Mouse (Mus musculus) spleen, postnatal 36 days (tissue): ENCODE results near the gene Zfp446.

Experiments
- DNase-seq, 2 experiments: peaks; one replicate each; pipeline ENCODE4 v3.0.0; 2022; ENCODE audit warnings: low spot score in 2 of 2, mixed read lengths in 1 of 2

The Zfp446 gene

DNA sequence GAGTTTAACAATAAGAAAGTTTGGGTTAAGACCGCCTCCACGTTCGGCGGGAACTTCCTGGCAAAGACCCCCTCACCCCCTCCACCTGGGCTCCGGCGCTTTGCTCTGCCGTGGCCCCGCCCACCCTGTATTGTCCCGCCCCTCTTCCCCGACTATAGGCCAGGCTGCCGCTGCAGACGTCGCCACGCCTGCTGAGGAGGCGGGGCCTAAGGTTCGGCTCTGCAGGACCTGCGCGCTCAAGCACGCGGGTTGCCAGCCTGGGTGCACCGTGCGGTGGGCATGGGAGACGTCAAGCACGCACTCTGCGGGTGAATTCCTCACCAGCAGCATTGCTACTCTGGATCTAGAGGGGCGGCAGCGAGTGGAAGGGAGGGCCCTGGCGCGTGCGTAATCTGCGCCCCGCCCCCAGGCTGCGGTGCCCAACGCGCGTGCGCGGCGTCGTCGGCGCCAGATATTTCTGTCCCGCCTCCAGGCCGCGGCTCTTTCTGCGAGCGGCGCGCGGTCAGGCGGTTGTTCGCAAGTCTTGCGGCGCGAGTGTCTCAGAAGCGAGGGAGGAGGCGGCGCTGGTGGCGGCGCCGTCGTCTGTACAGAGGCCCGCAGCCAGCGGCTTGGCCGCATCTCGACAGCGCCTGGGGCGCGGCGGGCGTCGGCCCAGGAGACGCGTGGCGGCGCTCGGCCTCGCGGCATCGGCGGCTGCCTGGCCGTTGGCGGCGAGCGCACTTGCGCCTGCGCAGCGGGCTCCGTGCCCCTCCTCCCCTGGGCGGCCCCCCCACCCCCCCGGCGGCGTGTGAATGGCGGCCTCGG is 46.5 kb downstream of the Zfp446 start:
- DNase-seq: peak; percentile 87 to 90

DNA sequence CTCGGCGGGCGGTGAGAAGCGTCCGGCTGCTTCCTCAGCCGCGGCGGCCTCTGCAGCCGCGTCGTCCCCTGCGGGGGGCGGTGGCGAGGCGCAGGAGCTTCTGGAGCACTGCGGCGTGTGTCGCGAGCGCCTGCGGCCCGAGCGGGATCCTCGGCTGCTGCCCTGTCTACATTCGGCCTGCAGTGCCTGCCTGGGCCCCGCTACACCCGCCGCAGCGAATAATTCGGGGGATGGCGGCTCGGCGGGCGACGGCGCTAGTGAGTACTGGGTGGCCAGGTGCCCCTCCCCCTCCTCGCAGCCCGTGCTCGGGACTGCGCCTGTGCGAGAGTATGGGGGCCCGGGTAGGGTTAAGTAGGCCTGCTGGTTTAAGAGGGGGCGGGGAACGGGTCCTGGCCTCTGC is 47.2 kb downstream of the Zfp446 start:
- DNase-seq: peak; percentile 54 to 64

DNA sequence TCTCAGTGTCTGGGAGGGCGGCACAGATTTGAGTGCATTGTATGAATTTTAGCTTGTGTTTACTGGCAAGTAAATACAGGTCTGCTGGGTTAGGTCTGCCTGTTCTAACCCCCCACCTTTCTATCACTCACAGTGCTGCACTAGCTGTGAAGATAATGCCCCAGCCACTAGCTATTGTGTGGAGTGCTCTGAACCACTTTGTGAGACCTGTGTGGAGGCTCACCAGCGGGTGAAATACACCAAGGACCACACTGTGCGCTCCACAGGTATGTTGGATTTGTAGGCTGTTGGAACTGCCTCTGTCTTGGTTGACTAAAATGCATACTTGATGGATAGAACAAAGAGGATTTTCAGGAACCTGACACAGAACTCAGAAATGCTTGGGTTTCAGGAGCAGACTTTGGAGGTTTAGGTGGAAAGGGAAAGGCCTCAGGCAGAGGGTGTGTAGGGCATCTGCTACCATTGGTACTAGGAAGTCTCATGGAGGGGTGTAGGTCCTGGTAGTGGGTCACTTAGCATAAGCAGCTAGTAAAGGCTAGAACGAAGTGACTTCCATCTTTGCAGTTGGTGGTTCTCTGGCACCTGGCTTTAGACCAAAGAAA is 48.0 kb downstream of the Zfp446 start:
- DNase-seq: no peak

DNA sequence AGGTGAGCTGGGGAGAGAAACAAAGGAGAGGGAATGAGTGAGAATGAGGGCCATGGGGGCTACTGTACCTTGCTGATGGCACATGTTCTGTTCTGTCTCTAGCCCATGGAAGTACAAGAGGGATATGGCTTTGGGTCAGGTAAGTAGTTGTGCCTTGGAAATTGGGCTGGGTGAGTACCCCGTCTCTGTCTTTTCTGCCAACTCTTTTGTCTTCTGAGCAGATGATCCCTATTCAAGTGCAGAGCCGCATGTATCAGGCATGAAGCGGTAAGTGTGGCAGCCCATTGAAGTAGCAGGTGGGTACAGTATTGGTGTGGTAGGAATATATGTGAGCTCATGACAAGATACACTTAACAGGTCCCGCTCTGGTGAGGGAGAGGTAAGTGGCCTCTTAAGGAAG is 51.3 kb downstream of the Zfp446 start:
- DNase-seq: no peak

DNA sequence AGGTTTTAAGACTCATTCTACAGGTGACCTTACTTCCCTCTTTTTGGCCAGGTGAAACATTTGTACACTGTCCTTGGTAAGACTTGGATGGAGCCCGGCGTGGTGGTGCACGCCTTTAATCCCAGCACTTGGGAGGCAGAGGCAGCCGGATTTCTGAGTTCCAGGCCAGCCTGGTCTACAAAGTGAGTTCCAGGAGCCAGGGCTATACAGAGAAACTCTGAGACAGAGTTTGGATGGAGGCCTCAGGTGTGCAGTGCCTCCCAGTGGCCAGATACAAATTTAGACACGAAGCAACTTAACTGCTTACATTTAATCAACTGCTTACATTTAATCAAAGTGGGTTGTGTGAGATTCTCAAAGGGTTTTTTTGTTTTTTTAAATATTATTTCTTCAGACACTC is 53.4 kb downstream of the Zfp446 start:
- DNase-seq: no peak

DNA sequence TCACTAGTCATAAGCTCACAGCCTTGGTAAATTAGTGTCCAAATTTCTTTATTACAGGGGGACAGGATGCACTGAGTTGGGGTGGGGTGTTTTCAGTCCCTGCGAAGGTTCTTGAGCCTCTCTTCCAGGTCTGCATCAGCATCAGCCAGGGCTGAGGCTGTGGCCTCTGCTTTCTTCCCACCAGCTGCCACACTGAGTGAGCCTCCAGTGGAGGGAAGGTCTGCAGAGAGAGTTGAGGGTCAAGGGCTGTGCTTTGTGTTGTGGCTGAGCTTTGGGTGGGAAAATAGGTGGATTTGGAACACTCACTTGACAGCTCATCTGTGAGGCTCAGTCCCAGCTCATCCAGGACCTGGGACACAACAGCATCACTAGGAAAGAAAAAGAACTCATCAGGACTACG is 54.3 kb downstream of the Zfp446 start:
- DNase-seq: no peak

DNA sequence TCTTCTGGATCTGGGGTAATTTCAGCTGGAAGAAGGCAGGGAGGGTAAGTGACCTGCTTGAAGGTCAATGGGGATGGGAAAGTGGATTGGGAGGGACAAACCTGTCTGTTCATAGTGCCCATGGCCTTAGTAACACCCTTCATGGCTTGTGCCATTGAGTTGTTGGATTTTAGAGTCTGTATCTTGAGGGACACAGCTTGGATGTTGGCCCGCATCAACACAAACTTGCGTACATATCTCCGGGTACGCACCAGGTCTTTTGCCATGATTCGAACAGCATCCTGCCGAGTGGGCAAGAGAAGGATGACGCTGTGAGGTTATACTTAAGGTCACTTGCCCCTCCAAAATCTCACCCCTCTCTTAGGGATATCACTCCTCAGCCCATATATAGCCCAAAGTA is 54.9 kb downstream of the Zfp446 start:
- DNase-seq: no peak

DNA sequence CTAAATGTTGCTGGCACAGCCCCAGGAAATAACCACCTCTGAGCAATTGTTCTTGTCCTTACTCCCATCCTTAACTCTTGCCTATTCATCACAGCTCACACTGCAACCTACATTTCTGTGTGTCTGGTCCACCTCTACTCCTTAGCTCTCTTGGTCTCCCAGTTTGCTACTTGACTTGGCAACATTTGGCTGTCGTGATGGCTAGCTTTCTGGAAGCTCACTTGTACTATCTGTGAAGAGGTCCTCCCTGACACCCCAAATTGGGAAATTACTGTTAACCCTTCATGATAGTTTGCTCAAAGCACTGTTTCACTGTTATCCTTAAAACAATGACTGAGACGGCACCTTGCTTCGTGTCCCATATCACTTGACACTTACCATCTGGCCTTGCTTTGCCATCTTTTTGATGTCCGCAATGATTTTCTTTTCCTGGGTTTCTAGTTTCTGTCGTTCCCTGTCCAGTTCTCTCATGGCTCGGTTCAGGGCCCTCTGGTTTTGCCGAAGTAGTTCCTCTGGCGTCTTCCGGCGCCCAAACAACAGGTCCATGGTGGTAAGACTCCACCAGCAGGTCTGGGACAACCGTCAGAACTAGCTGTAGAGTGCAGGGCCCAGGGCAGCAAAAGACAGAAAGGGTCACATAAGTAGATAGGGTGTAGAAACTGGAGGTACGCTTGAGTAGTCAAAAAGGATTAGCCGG is 56.0 kb downstream of the Zfp446 start:
- no peak for DNase-seq

DNA sequence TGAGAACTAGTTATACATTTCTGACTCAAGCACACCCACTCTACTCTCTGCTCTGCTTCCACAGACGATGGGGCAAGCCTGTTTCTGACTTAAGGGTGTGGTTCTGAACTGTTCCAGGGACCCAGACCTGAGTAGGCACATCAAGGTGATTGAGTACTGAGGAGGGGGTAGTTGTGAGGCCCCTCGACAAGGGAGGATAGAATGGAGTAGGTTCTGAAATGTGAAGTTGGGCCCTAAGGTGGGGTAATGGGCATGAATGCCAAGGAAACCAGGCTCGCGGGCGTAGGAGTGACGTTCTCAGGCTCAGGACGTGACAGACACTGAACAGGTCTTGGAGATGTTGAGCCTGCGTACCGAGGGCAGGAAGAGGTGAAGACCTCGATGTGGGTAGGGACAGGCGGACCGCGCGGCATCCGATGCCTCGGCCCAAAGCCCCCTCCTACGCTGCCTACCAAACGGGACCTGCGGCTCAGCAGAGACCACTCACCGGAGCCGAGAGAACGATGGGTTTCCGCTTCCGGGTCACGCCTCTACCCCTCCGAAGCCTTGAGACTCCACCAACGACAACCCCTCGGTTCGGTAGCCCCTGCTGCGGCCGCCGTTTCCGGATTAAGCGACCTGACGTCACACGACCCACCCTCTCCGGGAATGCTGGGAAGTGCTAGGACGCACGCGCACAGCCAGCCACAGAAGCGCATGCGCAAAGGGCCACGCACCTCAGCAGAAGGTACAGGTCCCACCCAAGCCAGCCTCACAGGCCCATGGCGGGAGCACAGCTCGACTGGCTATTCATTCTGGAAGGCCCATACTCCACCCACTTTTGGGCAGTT is 56.7 kb downstream of the Zfp446 start, which contains the start of gene Chmp2a:
Gene Chmp2a (minus strand): TSS at position 660 of the 830 bp plus-strand sequence.
- peak; percentile 97 for DNase-seq
